Mouse (Mus musculus): Measurements from ENCODE around the gene Rbpj.

Rbpj gene

DNA sequence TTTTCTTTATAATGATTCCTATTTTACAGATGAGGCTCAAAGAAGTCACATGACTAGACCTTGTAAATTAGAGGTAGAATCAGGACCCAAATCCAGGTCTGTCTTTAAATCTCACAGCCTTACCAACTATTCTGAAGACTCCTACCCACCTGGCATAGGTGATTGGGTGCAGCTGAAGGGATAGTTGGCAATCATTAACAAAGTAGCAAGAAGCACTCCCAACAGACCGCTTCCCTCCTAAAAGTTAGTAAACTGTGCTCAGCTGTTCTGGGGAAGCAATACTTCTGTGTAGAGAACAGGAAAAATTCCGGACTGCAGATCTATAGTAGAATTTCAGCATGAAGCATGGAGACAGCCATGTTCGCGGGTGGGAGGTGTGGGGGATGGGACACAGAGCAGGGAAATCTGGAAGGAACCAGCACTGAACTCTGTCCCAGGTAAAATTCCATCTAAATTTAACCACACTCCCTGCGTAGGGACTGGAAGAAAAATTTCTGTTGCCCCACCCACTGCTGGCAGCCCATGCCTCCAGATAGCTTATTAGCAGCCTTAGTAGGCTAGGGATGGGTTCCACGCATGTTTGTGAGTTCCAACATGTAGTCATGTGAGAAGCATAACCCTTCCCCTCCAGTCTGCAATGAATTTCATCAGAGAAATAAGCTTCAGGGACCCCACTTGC lies 3.3 kb downstream of the Rbpj start:
- DNase-seq (ENCODE audit: low spot score in 2 of 2): no peak

DNA sequence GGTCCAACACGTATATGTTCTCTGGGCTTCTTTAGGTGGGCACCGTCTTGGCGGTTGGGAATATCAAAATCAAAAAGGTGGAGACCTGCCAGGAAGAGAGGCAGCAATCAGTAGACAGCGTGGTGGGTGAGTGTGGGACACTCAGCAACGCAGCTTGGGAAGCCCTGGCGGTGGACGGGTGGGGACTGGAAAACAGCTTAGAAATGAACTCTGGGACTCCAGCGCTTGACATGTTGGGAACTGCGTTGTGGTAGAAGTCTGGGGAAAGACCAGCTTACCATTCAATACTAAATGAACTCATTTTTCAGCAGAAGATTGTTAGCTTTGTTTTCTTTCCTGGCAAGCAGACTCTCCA lies 3.8 kb downstream of the Rbpj start:
- DNase-seq (ENCODE audit: low spot score in 2 of 2): no peak

DNA sequence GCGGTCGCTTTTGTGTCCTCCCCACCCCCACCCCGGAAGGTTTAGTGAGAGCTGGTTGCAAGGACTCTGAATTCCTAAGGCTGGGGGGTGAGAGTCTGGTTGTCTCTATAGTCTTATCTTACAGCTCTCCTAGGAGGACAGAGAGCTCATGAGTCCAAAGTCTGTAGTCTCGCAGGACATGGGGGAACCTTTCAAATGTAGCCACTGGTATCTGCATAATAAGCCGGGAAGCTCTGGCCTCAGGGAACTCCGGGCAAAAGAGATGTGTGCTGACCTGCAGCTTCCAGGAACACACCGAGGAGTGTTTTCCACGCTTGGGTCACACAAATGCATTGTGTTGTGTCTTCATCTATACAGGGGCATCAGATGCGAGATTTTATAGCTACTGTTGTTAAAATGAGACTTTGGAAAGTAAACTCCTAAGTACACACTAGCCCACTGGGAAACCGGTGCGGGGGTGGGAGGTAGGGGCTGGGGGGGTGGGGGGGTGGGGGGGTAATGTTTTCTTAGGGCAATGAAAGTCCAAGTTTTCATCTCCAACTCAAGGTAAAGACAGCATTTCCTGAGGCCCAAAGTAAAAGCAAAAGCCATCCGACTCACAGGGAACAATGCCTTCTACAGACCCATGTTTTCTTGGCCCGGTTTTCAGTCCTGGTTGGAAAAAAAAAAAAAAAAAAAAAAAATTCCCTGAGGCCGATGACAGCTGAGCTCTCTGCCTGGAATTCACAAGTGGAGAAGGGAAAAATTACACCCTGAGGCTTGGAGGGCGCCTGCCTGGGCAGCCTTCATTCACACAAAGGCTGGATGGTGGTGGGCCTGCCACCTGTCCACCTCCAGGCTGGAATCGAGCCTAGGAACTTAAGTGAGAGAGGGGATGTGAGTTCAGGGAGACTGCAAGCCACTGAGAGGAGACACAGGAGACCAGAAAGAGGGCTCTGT lies 4.5 kb downstream of the Rbpj start:
- DNase-seq (ENCODE audit: low spot score in 2 of 2): no peak

DNA sequence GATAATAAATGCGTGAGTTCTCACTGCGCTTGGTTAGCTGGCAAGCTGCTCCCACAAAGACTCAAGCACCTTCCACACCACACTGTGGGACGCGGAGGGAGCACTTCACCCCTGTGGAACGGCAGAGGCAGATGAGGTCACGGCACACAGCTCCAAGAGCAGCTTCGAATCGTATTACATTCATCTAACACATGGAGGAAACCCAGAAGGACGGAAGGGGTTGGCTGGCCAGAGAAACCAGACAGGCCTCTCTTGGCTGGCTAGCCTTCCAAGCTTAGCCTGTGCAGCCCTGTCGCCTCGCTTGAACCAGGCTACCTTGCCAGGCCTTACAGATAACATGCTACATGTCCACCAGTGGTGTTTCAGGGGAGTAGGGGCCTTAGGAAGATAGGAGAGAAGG lies 6.5 kb downstream of the Rbpj start:
- no peak for DNase-seq (ENCODE audit: low spot score in 2 of 2)

DNA sequence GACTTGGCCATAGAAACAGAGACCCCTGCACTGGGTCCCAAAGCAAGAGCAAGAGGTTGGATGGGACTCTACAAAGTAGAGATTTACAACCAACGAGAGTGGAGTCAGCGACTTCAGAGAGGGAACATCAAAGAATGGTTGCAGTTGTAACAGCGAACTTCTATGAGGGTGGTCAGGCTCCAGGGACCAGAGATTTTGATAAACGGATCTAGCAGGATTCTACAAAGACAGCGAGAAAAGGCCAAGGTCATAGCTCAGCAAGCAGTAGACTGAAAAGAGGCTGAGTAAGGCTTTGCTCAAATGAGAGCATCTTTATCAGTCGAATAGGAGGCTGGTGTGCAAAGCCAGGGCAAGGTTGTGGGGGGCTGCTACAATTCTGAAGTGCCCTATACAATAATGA lies 13.2 kb downstream of the Rbpj start:
- no peak for DNase-seq (ENCODE audit: low spot score in 2 of 2)

DNA sequence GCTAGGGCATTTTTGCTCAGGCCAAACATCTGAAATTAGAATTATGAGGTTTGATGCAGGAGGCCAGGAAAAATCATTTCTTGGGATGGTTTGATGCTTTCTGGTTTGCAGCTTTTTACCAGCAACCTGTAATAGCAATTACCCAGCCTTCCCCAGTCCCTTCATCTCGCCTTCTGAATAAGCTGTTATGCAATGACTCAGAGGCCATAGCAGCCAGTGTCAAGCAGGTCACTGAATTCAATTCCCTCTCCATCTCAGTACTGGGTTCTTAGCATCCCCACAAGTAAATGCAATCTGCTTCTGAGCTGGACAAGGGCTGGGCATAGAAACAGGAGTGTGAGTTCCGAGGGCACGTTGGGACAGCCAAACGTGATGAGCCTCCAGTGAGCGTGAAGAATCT lies 13.9 kb downstream of the Rbpj start:
- DNase-seq (ENCODE audit: low spot score in 2 of 2): no peak

DNA sequence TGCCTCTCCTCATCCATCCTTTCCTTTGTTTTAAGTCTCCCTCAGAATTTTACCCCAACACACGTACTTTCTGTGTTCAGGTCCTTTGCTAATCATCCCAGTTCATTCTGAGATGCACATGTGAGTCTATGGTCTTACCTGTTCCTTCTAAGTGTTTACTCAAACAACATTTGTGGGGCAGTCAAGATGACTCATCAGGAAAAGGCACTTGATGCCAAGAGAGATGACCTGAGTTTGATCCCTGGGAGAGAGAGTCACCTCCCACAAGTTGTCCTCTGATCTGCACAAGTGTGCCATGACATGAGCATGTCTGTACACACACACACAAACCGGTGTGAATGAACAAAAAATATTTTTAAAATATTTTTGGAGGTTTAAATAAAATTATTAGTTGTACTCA lies 15.1 kb downstream of the Rbpj start:
- DNase-seq (ENCODE audit: low spot score in 2 of 2): no peak

DNA sequence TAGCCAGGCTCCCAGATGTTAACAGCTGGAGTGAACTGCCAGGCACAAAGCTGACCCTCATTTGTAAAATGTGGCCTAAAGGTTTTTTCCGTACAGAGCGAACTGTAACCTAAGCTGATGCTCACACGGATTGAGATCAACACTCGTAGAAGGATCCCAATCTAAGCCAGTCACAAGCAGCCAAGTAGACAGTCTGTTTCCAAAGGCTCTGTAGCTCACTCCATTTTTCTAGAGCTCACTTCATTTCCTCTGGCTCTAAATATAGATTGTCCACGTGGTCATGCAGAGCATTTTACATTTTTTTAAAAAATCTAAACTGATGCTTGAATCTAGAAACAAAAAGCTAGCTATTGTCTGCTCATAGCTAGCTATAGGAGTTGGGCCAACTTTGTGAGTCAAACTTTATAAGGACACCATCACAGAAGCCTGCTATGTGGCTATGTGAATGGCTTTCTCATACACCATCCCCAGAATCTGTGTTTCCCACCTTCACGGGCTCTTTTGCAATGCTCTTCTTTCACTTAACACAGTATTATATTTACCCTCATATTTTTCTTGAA lies 19.2 kb downstream of the Rbpj start:
- no peak for DNase-seq (ENCODE audit: low spot score in 2 of 2)

DNA sequence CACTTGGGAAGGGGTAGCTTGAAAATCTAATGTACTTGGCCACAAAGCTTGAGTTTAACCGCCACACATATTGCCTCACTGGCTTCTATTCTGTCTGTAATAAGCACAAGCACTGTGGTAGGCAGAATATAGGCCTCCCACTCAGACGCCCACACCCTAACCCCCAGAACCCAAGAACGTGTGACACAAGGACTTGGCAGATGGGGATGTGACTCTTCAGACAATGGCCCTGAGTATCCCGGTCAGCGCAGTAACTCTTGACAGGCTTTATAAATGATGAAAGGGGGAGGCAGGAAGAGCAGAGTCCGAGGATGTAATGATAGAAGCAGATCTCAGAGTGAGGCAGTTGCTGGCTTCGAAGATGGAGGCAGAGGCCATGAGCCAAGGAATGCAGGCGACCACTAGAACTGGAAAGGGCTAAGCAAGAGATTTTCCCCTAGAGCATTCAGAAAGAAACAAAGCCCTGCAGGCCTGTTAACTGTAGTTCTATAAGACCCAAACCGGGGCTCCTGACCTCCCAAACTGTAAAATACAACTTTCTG lies 20.1 kb downstream of the Rbpj start:
- DNase-seq (ENCODE audit: low spot score in 2 of 2): no peak

DNA sequence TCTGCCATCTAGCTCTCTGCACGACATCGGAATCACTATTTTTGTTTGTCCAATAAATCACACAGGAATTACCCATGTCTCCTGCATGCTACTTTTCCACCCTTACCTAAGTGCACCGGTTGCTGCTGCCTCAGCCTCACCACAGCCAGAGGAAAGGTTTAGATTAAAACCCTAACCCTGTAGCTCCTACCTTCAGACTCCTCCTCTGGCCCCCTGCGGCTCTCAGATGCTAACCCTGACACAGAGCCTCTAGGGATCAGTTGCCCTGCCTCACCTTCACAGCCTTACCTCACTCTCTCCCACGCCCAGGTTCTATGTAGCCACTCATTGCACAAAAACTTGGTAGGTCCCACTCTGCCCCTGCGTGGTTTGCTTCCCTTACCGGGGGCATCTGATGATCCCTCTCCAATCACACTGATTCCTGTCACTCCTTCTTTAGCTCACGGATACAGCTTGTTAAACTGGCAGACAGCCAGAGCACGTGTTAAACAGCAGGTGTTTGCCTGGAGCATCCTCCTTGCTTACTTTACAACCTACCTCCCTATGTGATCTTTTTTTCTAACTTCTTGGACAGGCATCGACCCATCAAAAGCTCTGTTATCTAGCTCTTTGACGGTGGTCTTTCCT lies 21.1 kb downstream of the Rbpj start:
- DNase-seq (ENCODE audit: low spot score in 2 of 2): no peak

DNA sequence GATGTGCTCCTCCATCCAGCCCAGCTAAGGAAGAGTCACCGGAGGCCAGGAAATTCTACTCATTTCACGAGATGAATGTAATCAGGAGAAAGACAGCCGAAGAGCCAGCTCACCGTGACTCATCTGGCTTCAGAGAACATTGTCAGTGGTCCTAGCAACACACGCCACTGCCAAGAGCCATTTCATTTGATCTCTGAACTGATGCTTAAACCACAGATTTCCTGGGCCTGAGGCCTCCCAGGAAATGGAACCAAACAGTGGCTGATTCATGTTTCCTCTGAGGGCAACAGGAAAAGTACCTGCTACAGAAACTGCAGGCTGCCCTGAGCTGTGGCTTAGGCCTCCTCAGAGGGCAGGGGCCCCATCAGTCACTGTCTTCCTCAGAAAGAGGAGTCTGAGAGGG lies 24.7 kb downstream of the Rbpj start:
- no peak for DNase-seq (ENCODE audit: low spot score in 2 of 2)

DNA sequence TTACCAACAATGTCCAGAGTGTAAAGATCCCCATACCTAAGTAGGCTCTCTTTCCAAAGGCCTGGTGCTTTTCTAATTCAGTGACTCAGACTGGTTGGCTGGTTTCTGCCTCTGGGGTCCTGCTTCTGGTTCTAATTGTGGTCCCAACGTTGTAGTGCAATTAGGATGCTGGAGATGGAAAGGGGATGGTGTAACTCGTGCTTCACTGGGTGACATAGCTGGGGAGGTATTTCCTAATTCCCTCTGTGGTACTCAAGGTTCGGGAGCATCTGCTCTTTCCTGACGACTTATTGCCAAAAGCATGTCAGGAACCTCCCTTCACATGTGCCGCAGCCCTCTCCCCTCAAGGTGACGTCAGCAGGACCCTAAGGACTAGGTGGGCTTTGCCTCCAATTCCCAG lies 27.8 kb downstream of the Rbpj start:
- no peak for DNase-seq (ENCODE audit: low spot score in 2 of 2)

DNA sequence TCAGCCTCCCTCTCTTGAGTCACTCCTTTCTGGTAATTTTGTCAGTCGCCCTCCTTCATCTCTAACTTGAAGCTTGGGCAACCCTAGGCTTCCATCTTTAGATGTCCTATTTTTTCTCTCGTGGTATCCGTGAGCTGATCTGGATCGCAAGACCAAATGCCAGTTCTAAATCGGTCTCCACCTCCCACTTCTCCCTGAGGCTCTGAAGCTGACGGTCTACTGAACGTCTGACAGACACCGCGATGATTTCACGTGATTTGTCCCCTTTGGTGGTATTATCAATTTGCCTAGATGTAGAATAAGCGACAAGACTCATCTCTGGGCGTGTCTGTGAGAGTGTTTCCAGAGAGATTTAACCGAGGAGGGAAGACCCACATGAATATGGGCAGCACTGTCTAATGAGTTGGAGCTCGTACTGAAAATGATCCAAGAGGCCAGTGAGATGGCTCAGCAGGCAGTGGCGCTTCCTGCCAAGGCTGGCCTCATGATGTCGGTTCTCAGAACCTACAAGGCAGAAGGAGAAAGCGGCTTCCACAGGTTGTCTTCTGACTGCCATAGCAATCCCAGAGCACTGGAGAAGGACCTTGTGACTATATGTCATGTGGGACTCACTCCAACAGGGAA lies 28.7 kb downstream of the Rbpj start:
- DNase-seq (ENCODE audit: low spot score in 2 of 2): no peak

DNA sequence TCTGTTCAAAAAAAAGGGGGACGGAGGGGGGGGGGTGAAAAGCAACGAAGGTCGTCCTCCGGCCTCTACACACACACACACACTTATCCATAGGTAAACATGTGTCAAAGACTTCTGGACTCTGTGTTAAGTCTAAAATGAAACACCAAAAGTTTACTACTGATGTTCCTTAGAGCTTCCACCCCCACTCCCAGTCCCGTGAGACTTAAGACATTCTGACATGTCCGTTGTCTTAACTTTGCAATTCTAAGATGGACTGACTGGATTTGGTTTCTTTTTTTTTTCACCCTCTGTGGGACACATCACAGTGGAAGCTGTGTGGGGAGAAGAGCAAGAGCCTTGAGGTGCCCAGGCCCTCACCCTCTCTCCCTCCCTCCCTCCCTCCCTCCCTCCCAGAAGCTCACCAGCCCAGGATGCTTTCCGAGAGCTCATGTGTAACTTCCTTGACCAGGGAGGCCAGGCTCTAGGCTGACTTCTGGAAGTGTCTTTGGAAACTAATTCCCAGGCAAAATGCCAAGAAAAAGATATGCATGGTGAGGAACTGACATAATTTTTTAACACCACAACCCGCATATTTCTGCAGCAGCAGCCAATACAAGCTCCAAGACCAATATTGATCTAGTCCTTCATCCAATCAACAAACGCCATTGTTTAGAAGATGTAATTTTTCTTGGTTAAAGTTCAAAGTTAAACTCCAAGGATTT lies 31.0 kb downstream of the Rbpj start:
- no peak for DNase-seq (ENCODE audit: low spot score in 2 of 2)

DNA sequence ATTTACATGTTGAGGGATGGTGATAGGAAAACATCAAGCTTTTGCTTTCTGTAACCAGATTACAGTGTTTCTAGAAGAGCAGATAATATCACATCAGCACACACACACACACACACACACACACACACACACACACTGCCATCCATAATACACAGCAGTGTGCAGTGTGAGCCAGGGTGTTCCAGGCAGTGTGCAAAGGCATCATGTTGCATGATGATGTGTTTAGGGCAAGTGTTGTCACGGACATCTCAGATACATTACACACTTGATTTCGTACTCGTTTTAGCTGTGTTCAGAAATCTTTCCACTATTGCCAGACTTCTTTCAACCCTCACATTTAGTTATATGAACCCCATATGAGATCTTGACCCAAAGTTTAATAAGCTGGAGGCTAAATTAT lies 33.6 kb downstream of the Rbpj start:
- DNase-seq (ENCODE audit: low spot score in 2 of 2): no peak

DNA sequence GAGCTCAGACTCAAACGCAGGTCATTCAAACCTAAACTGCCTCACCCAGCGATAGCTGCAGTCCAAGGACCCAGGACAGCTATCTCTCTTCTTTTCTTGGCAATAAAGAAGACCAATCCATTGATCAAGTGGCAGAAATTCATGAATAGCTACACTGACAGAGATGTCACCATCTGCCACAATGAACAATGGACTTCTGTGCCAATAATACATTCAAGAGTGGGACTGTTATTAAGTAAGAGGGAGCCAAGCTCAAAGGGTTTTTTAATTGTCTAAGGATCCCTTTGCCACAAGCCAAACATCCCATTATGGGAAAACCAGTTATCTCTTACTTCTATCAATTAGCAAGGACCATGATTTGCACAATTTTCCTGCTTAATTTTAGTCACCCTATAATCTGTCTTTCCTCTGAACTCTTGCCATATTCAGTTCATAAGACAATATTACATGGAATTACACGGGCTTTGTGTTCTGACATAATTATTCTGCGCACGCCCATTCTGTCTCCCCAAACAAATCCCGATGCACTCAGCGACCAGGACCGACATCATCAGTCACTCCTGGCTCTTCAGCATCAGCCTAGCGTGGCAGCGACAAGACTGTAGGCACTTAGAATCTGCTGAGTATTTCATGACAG lies 34.7 kb downstream of the Rbpj start:
- no peak for DNase-seq (ENCODE audit: low spot score in 2 of 2)

DNA sequence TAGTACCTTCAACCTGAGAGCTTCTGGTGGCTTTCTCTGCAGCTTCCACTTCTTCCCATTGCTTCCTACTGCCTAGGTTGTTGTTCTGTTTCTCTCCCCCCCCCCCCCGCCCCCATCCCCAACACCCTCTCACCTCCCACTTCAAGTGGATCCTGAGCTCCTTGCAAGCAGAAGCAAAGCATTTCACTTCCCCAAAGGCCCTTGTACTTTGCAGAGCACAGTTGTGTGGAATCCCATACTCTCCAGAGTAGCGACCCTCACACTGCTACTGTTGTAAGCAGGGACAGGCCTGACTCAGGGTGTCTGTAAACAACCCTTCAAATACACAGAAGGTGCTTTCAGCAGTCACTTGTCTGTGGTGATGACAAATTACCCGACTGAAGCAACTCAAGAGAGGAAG lies 37.3 kb downstream of the Rbpj start:
- DNase-seq (ENCODE audit: low spot score in 2 of 2): no peak

DNA sequence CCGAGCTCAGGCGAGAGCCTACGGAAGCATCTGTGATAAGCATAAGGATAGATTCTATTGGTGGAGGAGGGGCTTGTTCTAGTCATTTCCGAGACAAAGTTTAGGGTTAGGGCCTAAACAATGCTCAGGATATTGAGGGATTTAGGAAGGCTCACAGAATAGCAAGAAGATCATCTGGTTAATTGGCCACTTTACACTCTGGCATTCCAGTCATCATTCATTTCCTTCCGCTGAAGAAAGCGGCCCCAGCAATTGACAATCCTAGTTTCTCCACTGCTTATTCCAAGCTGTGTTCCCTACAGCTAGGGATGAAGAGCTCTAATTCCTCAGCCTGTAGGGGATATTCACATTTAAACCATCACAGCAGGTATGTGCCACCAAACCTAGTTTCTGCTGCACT lies 39.8 kb downstream of the Rbpj start:
- no peak for DNase-seq (ENCODE audit: low spot score in 2 of 2)

DNA sequence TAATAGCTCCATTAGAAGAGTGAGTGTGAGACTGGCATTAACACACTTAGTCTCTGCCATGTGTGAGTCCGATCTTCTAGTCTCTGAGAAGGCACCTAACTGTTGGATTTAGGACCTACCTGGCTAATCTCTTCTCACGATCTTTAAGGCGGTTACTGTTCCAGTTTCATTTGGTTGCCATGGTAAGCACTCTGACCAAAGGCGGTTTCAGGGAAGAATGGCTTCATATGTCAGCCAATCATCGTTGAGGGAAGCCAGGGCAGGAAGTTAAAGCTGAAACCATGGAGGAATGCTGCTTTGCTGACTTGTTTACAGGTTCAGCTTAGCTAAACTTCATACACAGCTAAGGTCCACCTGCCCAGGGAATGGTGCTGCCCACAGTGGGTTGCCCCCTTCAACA lies 41.4 kb downstream of the Rbpj start:
- DNase-seq (ENCODE audit: low spot score in 2 of 2): no peak

DNA sequence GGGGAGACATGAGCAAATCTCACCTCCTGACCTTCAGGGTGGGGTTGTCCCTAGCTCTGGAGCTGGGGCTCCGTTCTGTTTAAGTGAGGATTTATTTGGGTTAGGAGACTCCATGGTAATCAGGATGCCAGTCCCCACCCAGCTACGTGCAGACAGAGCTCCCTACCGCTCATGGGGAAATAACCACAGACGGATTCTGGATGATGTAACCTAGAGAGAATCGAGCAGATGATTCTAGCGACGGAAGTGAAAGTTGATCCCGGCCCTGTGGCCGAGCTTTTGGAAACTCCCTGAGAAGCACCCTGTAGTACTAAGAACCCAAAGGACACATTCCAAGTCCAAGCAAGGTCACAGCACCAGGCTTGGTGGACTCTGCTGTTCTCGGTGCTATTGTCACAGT lies 43.5 kb downstream of the Rbpj start:
- no peak for DNase-seq (ENCODE audit: low spot score in 2 of 2)

DNA sequence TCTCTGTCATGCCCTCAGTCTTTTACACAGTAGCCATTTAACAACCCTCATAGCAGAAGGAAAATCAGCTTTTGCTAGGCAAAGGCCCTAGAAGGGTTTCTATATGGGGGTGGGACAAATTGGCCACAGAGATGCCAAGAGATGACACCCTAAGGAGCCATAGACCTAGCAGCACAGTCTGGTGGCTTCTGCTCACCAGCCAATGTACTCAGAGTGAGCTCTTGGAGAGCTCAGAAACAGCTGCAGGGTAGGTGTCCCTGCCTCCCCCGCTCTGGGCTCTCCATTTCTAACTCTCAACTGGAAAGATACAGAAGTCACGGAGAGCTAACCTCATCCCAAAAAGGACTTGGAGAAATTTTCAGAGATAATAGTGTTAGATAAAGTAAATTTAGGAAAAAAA lies 44.0 kb downstream of the Rbpj start:
- no peak for DNase-seq (ENCODE audit: low spot score in 2 of 2)
